Mouse (Mus musculus): ENCODE measurements around the gene Kdm4a. TPM values are rescaled to one million over a fixed set of nuclear protein-coding genes. Genes with fewer than 3 reads are reported as not detected.

Kdm4a gene
- polyA plus RNA-seq, 1 experiment from 2014 or later: 24.7 TPM

Other genes with a start within 250 kb of the Kdm4a start
- 7.5 and 8.2 TPM in 2 replicates for gene St3gal3, start 45.1 kb downstream of the Kdm4a start, polyA plus RNA-seq (2015; fragmentation: Nextera tagmentation; extraction: Ambion mirVana)
- gene Ptprf, start 111.4 kb upstream of the Kdm4a start, polyA plus RNA-seq (2015; fragmentation: Nextera tagmentation; extraction: Ambion mirVana): 57.7 and 62.4 TPM in 2 replicates
- gene Szt2, start 229.2 kb upstream of the Kdm4a start, polyA plus RNA-seq (2015; fragmentation: Nextera tagmentation; extraction: Ambion mirVana): 4.4 and 5.1 TPM in 2 replicates
- 102 and 103 TPM in 2 replicates for gene Med8, start 229.3 kb upstream of the Kdm4a start, polyA plus RNA-seq (2015; fragmentation: Nextera tagmentation; extraction: Ambion mirVana)
- 178 and 197 TPM in 2 replicates for gene Elovl1, start 248.1 kb upstream of the Kdm4a start, polyA plus RNA-seq (2015; fragmentation: Nextera tagmentation; extraction: Ambion mirVana)